Mouse (Mus musculus): ENCODE measurements at regions not wholly inside any gene's neighbourhood (a gene's known extent, or its start where the extent isn't known, plus 50 kb on each side); places are given as distances from the start of the nearest gene placed in this dataset.
A peak's percentile ranks its signal among the peaks of the same experiment; 100 is the strongest.
"Not testable (repeated sequence)": the region's sequence is repeated elsewhere in the genome, so short reads cannot be mapped to it uniquely, and the experiment has no call there.

- no peak for DNase-seq (ENCODE audit: extremely low read depth, low read depth, low spot score)
Observed at GRCm38 (mm10) chr3:37804941-37805804, 80.9 kb upstream of the Gm5148 start.

- DNase-seq (ENCODE audit: extremely low read depth, low read depth, low spot score), result no peak
Observed at GRCm38 (mm10) chr3:37804261-37804660, 80.0 kb upstream of the Gm5148 start.

- not testable (repeated sequence) for DNase-seq (ENCODE audit: extremely low read depth, low read depth, low spot score)
Observed at GRCm38 (mm10) chr3:37803781-37804180, 79.5 kb upstream of the Gm5148 start.

GRCm38 (mm10) chr3:37801551-37801950 lies 77.3 kb upstream of the Gm5148 start:
- DNase-seq (ENCODE audit: extremely low read depth, low read depth, low spot score), result peak; percentile 40

GRCm38 (mm10) chr3:37799809-37800208 lies 75.5 kb upstream of the Gm5148 start:
- DNase-seq (ENCODE audit: extremely low read depth, low read depth, low spot score), result peak; percentile 31

GRCm38 (mm10) chr3:37789711-37790110 lies 65.4 kb upstream of the Gm5148 start:
- DNase-seq (ENCODE audit: extremely low read depth, low read depth, low spot score), result no peak

- no peak for DNase-seq (ENCODE audit: extremely low read depth, low read depth, low spot score)
Observed at GRCm38 (mm10) chr3:37789143-37789697, 64.9 kb upstream of the Gm5148 start.

- DNase-seq (ENCODE audit: extremely low read depth, low read depth, low spot score), result no peak
Observed at GRCm38 (mm10) chr3:37788366-37788765, 64.1 kb upstream of the Gm5148 start.

GRCm38 (mm10) chr3:37786792-37787191 lies 62.5 kb upstream of the Gm5148 start:
- DNase-seq (ENCODE audit: extremely low read depth, low read depth, low spot score), result no peak

- no peak for DNase-seq (ENCODE audit: extremely low read depth, low read depth, low spot score)
Observed at GRCm38 (mm10) chr3:37781086-37781485, 56.8 kb upstream of the Gm5148 start.

- DNase-seq (ENCODE audit: extremely low read depth, low read depth, low spot score), result peak; percentile 26
Observed at GRCm38 (mm10) chr3:37779867-37780475, 55.7 kb upstream of the Gm5148 start.

- DNase-seq (ENCODE audit: extremely low read depth, low read depth, low spot score), result no peak
Observed at GRCm38 (mm10) chr3:37778386-37778785, 54.1 kb upstream of the Gm5148 start.

- DNase-seq (ENCODE audit: extremely low read depth, low read depth, low spot score), result no peak
Observed at GRCm38 (mm10) chr3:37776224-37776623, 51.9 kb upstream of the Gm5148 start.
